Mouse (Mus musculus): ENCODE measurements around the gene Dctd. TPM values are rescaled to one million over a fixed set of nuclear protein-coding genes. Genes with fewer than 3 reads are reported as not detected.

The Dctd gene
- polyA plus RNA-seq (2016; fragmentation: Nextera tagmentation; extraction: Ambion mirVana) = 13.1 and 13.4 TPM in 2 replicates

DNA sequence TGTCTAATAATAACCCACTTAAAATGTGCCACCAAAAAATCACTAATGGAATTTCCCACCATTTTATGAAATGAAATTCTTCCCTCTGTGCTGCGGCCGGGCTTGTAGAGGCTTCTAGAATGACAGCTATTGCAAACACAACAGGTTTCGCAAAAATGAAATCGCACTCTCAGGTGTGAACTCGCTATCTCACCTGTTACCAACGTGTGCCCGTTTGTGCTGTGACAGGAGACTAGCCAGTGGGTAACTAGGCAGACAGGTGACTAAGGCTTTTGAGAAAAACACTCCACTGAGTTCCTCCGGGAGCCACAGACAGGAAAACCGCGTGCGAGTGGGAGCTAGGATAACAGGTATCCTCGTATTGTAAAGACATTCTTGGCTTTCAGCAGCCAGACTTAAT is at the start of gene Dctd:
Gene Dctd (plus strand): TSS at position 301 of the 400 bp plus-strand sequence.
- ATAC-seq (ENCODE audit: low FRiP score, low read depth) = no peak
- 0 out of 2 replicates have a peak, but pooled peaks cover 7% of the 10 kb centered on the region for H3K4me1 ChIP-seq
- no peak within 1 kb of the TSS for H3K27ac ChIP-seq
- H3K4me2 ChIP-seq (replicated peaks) = peak within 1 kb of the TSS; percentile 57
- H3K27me3 ChIP-seq (replicated peaks) = no peaks in the 10 kb centered on the region
- H3K9ac ChIP-seq = no peak within 1 kb of the TSS
- H3K9me3 ChIP-seq = no peaks in the 10 kb centered on the region
- H3K4me3 ChIP-seq = no peak within 1 kb of the TSS
- H3K36me3 ChIP-seq = no peaks in the 10 kb centered on the region
- 92% methylated on average over 12 of the region's 12 CpGs for WGBS

DNA sequence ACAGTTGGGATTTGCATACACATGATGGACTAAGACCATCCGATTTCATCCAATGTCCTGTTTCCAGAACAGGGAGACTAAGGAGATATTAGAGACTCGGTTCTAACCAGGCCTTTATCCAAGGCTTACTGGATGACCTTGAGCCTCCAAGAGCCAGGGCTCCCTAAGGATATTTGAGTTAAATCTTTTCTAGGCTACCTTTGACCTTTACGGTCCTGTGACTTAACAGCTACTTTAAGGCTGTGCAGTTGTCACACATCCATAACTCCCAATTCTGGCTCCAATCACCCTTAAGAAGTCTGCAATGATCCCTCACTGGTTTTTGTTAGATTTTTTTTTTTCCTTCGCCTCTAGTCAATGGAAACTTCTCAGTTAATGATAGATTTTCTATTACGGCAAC is 45.3 kb upstream of the Dctd start:
- Histone ChIP-seq H3K9me3 (no peaks in the 10 kb centered on the region), H3K36me3 (no peaks in the 10 kb centered on the region), H3K27me3 (replicated peaks) (no peaks in the 10 kb centered on the region), H3K4me3 (no peak overlapping the region), H3K4me1 (no peaks in the 10 kb centered on the region), H3K4me2 (replicated peaks) (no peak overlapping the region), H3K9ac (no peak overlapping the region), H3K27ac (no peak overlapping the region)
- no peak for ATAC-seq (ENCODE audit: low FRiP score, low read depth)
- WGBS = 92% methylated on average over 5 of the region's 5 CpGs

DNA sequence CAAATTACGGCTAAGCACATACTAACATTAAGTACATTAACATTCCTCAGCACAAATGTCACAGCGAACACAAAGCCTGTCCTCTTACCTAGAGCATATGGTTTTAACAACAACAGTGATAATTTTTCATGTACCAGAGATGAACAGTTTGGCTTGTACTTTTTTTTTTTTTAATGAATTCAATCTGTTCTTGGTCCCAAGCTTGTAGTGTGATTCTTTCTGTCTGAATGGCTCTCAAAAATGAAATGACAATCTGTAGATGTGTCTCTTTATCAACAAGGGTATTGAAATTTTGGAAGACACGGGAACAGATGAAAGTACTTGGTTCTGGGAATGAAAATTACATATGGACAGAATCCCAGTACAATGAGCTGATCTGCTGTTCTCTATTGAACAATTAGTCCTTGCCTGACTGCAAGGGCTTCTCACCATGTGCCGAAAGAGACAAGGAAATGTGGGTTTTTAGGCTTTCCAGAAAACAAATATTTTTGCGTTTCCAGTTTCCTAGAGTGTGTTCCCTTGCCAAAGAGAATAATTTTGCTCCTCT is 35.3 kb upstream of the Dctd start:
- no peak overlapping the region for H3K27ac ChIP-seq
- no peak for ATAC-seq (ENCODE audit: low FRiP score, low read depth)

DNA sequence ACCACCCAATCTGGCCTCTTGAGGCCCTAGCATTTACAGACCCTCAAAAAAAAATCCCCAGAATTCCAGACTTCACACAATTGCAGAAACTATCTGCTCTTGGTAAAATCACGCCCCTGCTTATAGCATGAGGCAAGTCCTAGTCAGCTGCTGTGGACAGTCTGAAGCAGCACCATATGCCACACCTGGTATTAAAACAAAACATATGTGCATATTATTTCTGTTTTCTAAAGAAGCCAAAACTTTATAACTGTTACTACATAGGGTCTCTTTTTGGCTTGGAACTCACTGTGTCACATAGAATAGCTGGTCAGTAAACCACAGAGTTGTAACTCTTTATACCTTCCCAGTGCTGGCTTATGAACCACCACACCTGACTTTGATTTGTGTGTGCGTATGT is 24.7 kb upstream of the Dctd start:
- ATAC-seq (ENCODE audit: low FRiP score, low read depth) = no peak
- Histone ChIP-seq H3K4me1 (no peaks in the 10 kb centered on the region), H3K27ac (no peak overlapping the region), H3K27me3 (replicated peaks) (no peaks in the 10 kb centered on the region), H3K36me3 (no peaks in the 10 kb centered on the region), H3K9me3 (no peaks in the 10 kb centered on the region), H3K9ac (no peak overlapping the region), H3K4me2 (replicated peaks) (no peak overlapping the region), H3K4me3 (no peak overlapping the region)
- 90% methylated on average over 2 of the region's 2 CpGs for WGBS

More for the DNA sequence above, 35.3 kb upstream of the Dctd start:
- no peaks in the 10 kb centered on the region for H3K27me3 ChIP-seq (replicated peaks)
- H3K4me2 ChIP-seq (replicated peaks) = no peak overlapping the region
- no peak overlapping the region for H3K9ac ChIP-seq
- H3K9me3 ChIP-seq = no peaks in the 10 kb centered on the region
- H3K4me3 ChIP-seq = no peak overlapping the region
- WGBS = 95% methylated on average over 5 of the region's 5 CpGs
- no peaks in the 10 kb centered on the region for H3K4me1 ChIP-seq
- H3K36me3 ChIP-seq = no peaks in the 10 kb centered on the region

DNA sequence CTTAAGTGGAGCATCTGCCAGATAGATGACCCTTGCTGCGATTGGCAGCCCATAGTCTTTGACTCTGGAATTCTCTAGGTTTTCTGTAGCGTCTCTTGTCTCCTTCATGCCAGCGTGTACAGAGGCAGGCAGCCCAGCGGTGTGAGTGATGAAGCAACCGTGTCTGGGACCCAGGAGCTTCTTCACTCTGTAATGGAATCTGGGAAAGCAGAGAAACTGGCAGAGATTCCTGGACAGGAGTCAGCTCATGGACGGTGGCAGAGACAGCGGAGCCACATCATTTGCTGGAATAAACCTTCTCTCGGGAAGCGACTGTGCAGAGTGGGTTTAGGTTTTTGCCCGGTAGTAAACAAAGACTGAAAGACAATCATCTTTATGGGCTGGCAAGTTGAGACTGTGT is 16.5 kb upstream of the Dctd start:
- no peaks in the 10 kb centered on the region for H3K4me1 ChIP-seq
- no peaks in the 10 kb centered on the region for H3K36me3 ChIP-seq
- H3K27ac ChIP-seq = no peak overlapping the region
- no peaks in the 10 kb centered on the region for H3K27me3 ChIP-seq (replicated peaks)
- no peak overlapping the region for H3K4me2 ChIP-seq (replicated peaks)
- no peaks in the 10 kb centered on the region for H3K9me3 ChIP-seq
- no peak overlapping the region for H3K4me3 ChIP-seq
- no peak overlapping the region for H3K9ac ChIP-seq
- 82% methylated on average over 10 of the region's 10 CpGs for WGBS
- no peak for ATAC-seq (ENCODE audit: low FRiP score, low read depth)

DNA sequence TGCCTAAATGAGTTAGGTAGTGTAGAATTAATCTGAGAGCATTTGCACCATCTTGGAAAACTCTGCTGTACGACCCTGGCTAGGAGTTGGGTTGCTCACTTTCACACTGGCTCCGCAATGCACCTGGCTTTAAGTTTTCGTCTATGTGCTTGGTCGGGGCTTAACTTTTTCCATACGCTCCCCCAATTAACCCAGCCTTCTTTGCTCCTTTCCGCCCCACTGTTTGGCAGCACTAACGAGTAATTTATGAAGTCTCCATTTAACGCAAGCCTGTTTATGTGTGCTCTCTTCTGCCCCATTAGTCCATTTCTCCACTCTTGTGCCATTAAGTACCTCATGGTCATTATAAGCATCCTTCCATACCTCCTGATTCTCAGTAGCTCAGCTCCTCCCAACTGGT is 8.2 kb upstream of the Dctd start:
- 82% methylated on average over 8 of the region's 8 CpGs for WGBS
- Histone ChIP-seq H3K4me2 (replicated peaks) (no peak overlapping the region), H3K27me3 (replicated peaks) (no peaks in the 10 kb centered on the region), H3K9me3 (no peaks in the 10 kb centered on the region), H3K4me3 (no peak overlapping the region), H3K4me1 (no peaks in the 10 kb centered on the region), H3K36me3 (no peaks in the 10 kb centered on the region), H3K27ac (no peak overlapping the region), H3K9ac (no peak overlapping the region)
- ATAC-seq (ENCODE audit: low FRiP score, low read depth) = no peak

DNA sequence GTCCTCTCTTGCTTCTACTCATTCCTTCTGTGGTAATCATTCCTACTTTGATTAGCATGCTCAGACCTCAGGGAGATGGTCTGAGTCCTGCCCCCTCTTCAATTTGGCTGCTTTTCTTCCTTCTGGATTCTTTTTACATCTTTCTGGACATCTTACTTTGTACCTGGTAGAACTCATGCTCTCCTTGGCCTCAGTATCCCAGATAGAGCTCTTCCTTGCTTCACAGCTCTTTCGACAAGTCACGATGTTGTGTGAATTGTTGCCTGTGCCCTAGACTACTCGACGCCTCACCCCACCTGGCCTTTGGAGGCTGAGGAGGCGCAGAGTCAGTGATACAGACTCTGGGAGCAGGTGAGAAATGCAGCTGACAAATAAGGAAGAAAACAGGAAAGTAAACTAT is 3.5 kb upstream of the Dctd start:
- WGBS = 93% methylated on average over 5 of the region's 5 CpGs
- ATAC-seq (ENCODE audit: low FRiP score, low read depth) = no peak

DNA sequence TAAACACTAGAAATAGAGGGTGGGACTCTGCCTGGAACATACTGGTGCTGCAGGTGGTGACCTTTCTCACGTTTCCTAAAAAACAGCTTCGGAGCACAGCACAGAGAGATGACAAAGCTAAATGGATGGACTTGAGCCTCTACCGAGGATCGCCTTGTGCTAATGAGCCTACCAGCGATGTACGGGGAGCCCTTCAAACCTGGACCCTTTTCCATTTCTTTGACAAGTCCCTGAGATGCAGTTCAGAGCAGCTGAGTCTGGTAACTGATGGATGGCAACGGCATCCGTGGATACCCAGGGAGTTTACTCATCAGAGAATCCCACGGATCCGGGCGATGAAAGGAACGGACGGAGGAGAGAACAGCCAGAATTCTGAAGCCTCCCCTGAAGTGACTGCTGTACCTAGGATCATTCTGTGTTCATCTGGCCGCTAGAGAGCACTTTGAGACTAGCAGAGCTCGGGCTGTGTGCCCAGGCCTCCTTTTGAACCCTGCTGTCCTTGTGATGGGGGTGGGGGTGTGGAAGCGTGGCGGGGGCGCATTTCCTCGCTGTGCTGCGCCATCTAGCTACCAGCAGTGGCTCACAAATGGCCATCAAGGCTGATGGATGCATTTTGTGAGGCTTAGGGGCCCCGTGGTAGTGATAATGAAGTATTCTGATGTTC is 1.6 kb upstream of the Dctd start:
- no peaks in the 10 kb centered on the region for H3K9me3 ChIP-seq
- no peak overlapping the region for H3K27ac ChIP-seq
- H3K4me1 ChIP-seq = 0 out of 2 replicates have a peak, but pooled peaks cover 7% of the 10 kb centered on the region
- H3K36me3 ChIP-seq = no peaks in the 10 kb centered on the region
- peak overlapping the region; percentile 57 for H3K4me2 ChIP-seq (replicated peaks)
- peak; percentile 85 for ATAC-seq (ENCODE audit: low FRiP score, low read depth)
- H3K4me3 ChIP-seq = peak overlapping the region; percentile 19; the same call in 1 of the 2 replicates
- peak overlapping the region; percentile 45; the same call in 1 of the 2 replicates for H3K9ac ChIP-seq
- WGBS = 7% methylated on average over 21 of the region's 21 CpGs
- H3K27me3 ChIP-seq (replicated peaks) = no peaks in the 10 kb centered on the region

More for the DNA sequence above, 3.5 kb upstream of the Dctd start:
- Histone ChIP-seq H3K27ac (no peak overlapping the region), H3K9ac (no peak overlapping the region), H3K27me3 (replicated peaks) (no peaks in the 10 kb centered on the region), H3K9me3 (no peaks in the 10 kb centered on the region), H3K36me3 (no peaks in the 10 kb centered on the region), H3K4me1 (0 out of 2 replicates have a peak, but pooled peaks cover 7% of the 10 kb centered on the region), H3K4me3 (no peak overlapping the region), H3K4me2 (replicated peaks) (no peak overlapping the region)

DNA sequence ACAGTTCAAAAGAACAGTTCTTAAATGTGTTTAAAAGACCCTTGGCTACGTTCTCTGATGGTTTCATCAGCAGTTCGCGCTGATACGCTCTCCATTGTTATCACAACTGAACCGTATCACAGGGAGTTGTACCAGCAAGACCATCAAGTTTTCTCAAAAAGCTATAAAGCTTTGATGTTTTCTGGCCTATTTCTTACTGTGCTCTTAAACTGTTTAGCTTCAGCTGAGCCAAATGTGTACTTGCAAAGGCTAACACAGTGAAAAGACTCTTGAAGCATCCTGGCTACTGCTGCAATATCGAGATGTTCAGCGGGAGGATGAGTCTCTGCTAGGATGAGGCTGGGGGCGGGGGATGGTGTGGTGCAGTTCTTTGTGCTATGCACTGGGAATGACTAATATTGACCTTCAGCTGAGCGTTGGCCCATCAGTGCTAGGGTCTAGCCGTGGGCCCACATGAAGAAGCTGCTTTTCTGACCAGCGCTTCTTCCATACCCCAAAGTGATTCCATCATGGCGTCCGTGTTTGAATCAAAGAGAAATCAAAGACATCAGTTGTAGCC is 732 bp upstream of the Dctd start:
- Histone ChIP-seq H3K4me2 (replicated peaks) (peak overlapping the region; percentile 57), H3K9ac (no peak overlapping the region), H3K27me3 (replicated peaks) (no peaks in the 10 kb centered on the region), H3K9me3 (no peaks in the 10 kb centered on the region), H3K4me1 (0 out of 2 replicates have a peak, but pooled peaks cover 7% of the 10 kb centered on the region), H3K4me3 (no peak overlapping the region), H3K36me3 (no peaks in the 10 kb centered on the region), H3K27ac (no peak overlapping the region)
- ATAC-seq (ENCODE audit: low FRiP score, low read depth) = no peak
- WGBS = 59% methylated on average over 13 of the region's 13 CpGs

DNA sequence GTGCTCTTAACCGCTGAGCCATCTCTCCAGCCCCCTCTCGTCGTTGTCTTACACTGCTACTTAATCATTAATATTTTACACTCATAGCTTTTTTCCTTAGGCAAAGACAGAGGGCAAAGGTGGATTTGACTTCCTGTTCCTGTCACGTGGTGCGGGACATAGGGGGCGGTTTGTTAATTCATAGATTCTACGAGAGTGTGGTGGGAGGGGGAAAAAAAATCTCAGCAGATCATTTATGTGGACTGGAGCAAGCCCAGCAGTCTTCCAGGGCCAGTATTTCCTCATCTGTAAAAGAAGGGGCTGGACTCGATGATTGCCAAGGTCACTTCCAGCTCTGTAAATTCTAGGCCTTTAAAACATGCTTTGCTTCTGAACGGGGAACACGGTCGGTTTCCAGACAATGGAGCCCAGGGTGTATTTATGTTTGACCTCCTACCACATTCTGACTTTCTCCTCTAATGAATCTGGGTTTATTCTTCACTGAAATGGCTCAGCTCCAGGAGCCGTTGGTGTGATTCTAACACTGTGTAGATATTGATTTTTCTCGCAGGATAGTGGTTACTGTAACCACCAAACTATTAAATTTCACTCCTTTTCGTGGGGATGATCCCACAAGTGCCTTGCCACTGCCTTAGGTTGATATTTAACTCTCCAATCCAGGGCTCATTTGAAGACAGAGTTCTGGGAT is 1.4 kb downstream of the Dctd start:
- no peak for ATAC-seq (ENCODE audit: low FRiP score, low read depth)
- H3K4me3 ChIP-seq = no peak overlapping the region
- no peak overlapping the region for H3K4me2 ChIP-seq (replicated peaks)
- 0 out of 2 replicates have a peak, but pooled peaks cover 7% of the 10 kb centered on the region for H3K4me1 ChIP-seq
- H3K27me3 ChIP-seq (replicated peaks) = no peaks in the 10 kb centered on the region
- no peak overlapping the region for H3K9ac ChIP-seq
- WGBS = 66% methylated on average over 14 of the region's 14 CpGs
- H3K27ac ChIP-seq = no peak overlapping the region
- H3K36me3 ChIP-seq = no peaks in the 10 kb centered on the region
- H3K9me3 ChIP-seq = no peaks in the 10 kb centered on the region

DNA sequence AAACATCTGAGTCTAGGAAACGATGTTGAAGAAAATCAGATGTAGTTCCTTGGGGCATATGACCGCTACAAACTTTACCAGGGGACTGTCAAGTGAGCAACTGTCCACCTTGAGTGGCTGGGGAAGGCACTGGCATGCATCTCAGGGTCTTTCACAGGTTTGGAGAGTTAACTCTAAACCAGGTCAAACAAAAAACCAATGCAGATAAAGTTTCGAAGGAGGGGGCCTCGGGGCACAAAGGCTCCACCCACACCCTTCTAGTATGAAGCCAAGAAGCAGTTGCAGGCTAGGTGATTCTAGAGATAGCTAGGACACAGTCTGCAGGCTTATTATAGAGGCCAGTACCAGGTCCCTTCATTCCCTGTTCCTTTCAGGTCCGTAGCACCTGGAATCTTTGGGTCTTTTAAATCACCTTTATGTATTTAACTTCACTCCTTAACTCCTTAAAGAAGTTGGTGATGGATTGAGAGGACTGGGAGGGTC is 10.5 kb downstream of the Dctd start:
- Histone ChIP-seq H3K4me3 (peak overlapping the region; percentile 66), H3K27me3 (replicated peaks) (no peaks in the 10 kb centered on the region), H3K9ac (peak overlapping the region; percentile 77; the same call in 1 of the 2 replicates), H3K36me3 (no peaks in the 10 kb centered on the region), H3K4me2 (replicated peaks) (peak overlapping the region; percentile 82), H3K9me3 (no peaks in the 10 kb centered on the region), H3K4me1 (peaks cover 6% of the 10 kb centered on the region; the same call in 1 of the 2 replicates), H3K27ac (no peak overlapping the region)
- peak; percentile 39; the same call in 1 of the 2 replicates for ATAC-seq (ENCODE audit: low FRiP score, low read depth)
- 39% methylated on average over 5 of the region's 5 CpGs for WGBS

Measured in neural tube, embryonic 12.5 days (tissue).